11 mouse cellular contexts compared by ENCODE assay signal in genomic region chr7:45175929-45176328, GRCm38 (mm10). TPM values are rescaled to one million over a fixed set of nuclear protein-coding genes. Genes with fewer than 3 reads are reported as not detected.
A peak's percentile ranks its signal among the peaks of the same experiment; 100 is the strongest.
DNase-seq lines count a peak whose midpoint lies in the region; ATAC-seq lines count a peak whose summit lies in the region.
"Had no signal": no experiment of that assay in that cellular context is flagged by ENCODE, and none has a peak within 500 bp of the region (broad histone marks: within the 10 kb centered on the region; RNA-seq: fewer than 3 reads in every experiment).

No protein-coding gene starts in this region.

- 2% methylated on average over 23 of the region's 23 CpGs for WGBS in lung, embryonic 15.5 days
- WGBS in limb, embryonic 10.5 days, result 2% methylated on average over 23 of the region's 23 CpGs
- under 1% methylated on average over 23 of the region's 23 CpGs for WGBS in stomach, embryonic 15.5 days

- H3K36me3 ChIP-seq in lung, embryonic 15.5 days, result no peaks in the 10 kb centered on the region
- no peaks in the 10 kb centered on the region for H3K36me3 ChIP-seq in limb, embryonic 10.5 days
- H3K36me3 ChIP-seq in stomach, embryonic 15.5 days, result no peaks in the 10 kb centered on the region

- no peak for DNase-seq in frontal cortex, postnatal 36 days (ENCODE audit: low spot score in 2 of 2)
- DNase-seq in lung, postnatal 10 days, result no peak
- no peak for DNase-seq in limb, embryonic 10.5 days (ENCODE audit: low spot score)
- DNase-seq in gastrocnemius, adult 18-20 months (ENCODE audit: low spot score), result no peak
- DNase-seq in ovary, postnatal 36 days (ENCODE audit: low spot score), result no peak
- DNase-seq: kidney, adult 9 months had no signal

- peaks cover 95% of the 10 kb centered on the region for H3K27me3 ChIP-seq in lung, embryonic 15.5 days
- peaks cover 98% of the 10 kb centered on the region for H3K27me3 ChIP-seq in limb, embryonic 10.5 days (ENCODE audit: low read depth, poor library complexity, severe bottlenecking)
- peaks cover 82% of the 10 kb centered on the region for H3K27me3 ChIP-seq in stomach, embryonic 15.5 days (replicated peaks)

- H3K27ac ChIP-seq in lung, embryonic 15.5 days, result no peak overlapping the region
- peak overlapping the region; percentile 26; the same call in 1 of the 2 replicates for H3K27ac ChIP-seq in limb, embryonic 10.5 days
- no peak overlapping the region for H3K27ac ChIP-seq in stomach, embryonic 15.5 days

- H3K9ac ChIP-seq in lung, embryonic 15.5 days, result no peak overlapping the region
- H3K9ac ChIP-seq in stomach, embryonic 15.5 days, result no peak overlapping the region

- peak overlapping the region; percentile 9; the same call in 1 of the 2 replicates for H3K4me3 ChIP-seq in lung, embryonic 15.5 days
- H3K4me3 ChIP-seq in limb, embryonic 10.5 days, result peak overlapping the region; percentile 40
- peak overlapping the region; percentile 13; the same call in 1 of the 2 replicates for H3K4me3 ChIP-seq in stomach, embryonic 15.5 days (replicated peaks)
- H3K4me3 ChIP-seq: myocyte had no signal

- no peak overlapping the region for H3K4me2 ChIP-seq in lung, embryonic 15.5 days
- H3K4me2 ChIP-seq in stomach, embryonic 15.5 days, result peak overlapping the region; percentile 32

- 0 out of 2 replicates have a peak, but pooled peaks have one; percentile 2 for ATAC-seq in frontal cortex, adult (ENCODE audit: low TSS enrichment)
- ATAC-seq in lung, embryonic 15.5 days (ENCODE audit: borderline replicate concordance, extremely low read depth, low FRiP score, low TSS enrichment), result no peak
- ATAC-seq in stomach, embryonic 15.5 days (ENCODE audit: insufficient read depth, low FRiP score, low read depth), result no peak

- 0 out of 2 replicates have a peak, but pooled peaks cover 9% of the 10 kb centered on the region for H3K4me1 ChIP-seq in lung, embryonic 15.5 days
- peaks cover 22% of the 10 kb centered on the region for H3K4me1 ChIP-seq in limb, embryonic 10.5 days
- peaks cover 6% of the 10 kb centered on the region for H3K4me1 ChIP-seq in stomach, embryonic 15.5 days

- no peaks in the 10 kb centered on the region for H3K9me3 ChIP-seq in lung, embryonic 15.5 days
- no peaks in the 10 kb centered on the region for H3K9me3 ChIP-seq in limb, embryonic 10.5 days (replicated peaks)
- H3K9me3 ChIP-seq in stomach, embryonic 15.5 days, result no peaks in the 10 kb centered on the region

RNA-seq across cellular contexts. Expression of gene Gfy, which starts 3.4 kb away (rescaled TPM):
- not detected in 2 replicates for polyA plus RNA-seq in lung, embryonic 15.5 days (2015; fragmentation: Nextera tagmentation; extraction: Ambion mirVana)
- polyA plus RNA-seq in limb, embryonic 10.5 days (2016; fragmentation: Nextera tagmentation; extraction: Ambion mirVana), result not detected in 2 replicates
- not detected in 2 replicates for polyA plus RNA-seq in stomach, embryonic 15.5 days (2015; fragmentation: Nextera tagmentation; extraction: Ambion mirVana)
- total RNA-seq in gastrocnemius, adult 18-20 months (2021), result not detected
- polyA plus RNA-seq: liver, embryonic 16.5 days had no signal

RNA-seq across cellular contexts. Expression of gene Pth2, which starts 4.9 kb away (rescaled TPM):
- not detected in 2 replicates for polyA plus RNA-seq in lung, embryonic 15.5 days (2015; fragmentation: Nextera tagmentation; extraction: Ambion mirVana)
- not detected in 2 replicates for polyA plus RNA-seq in limb, embryonic 10.5 days (2016; fragmentation: Nextera tagmentation; extraction: Ambion mirVana)
- not detected in 2 replicates for polyA plus RNA-seq in stomach, embryonic 15.5 days (2015; fragmentation: Nextera tagmentation; extraction: Ambion mirVana)
- total RNA-seq in gastrocnemius, adult 18-20 months (2021), result not detected
- polyA plus RNA-seq: liver, embryonic 16.5 days; myocyte had no signal

RNA-seq across cellular contexts. Expression of gene Slc17a7, which starts 12.2 kb away (rescaled TPM):
- 0.33 and 0.55 TPM in 2 replicates for polyA plus RNA-seq in lung, embryonic 15.5 days (2015; fragmentation: Nextera tagmentation; extraction: Ambion mirVana)
- 0.06 TPM in 1 of 2 replicates, not detected in the other for polyA plus RNA-seq in limb, embryonic 10.5 days (2016; fragmentation: Nextera tagmentation; extraction: Ambion mirVana)
- 0.13 TPM in 1 of 2 replicates, not detected in the other for polyA plus RNA-seq in stomach, embryonic 15.5 days (2015; fragmentation: Nextera tagmentation; extraction: Ambion mirVana)
- under 1 TPM; 0.14 to 0.17 TPM for total RNA-seq in gastrocnemius, adult 18-20 months (2021)
- polyA plus RNA-seq: liver, embryonic 16.5 days had no signal

RNA-seq across cellular contexts. Expression of gene Aldh16a1, which starts 21.5 kb away (rescaled TPM):
- polyA plus RNA-seq in lung, embryonic 15.5 days (2015; fragmentation: Nextera tagmentation; extraction: Ambion mirVana), result 54.8 and 56.8 TPM in 2 replicates
- polyA plus RNA-seq in limb, embryonic 10.5 days (2016; fragmentation: Nextera tagmentation; extraction: Ambion mirVana), result 54.2 and 63.7 TPM in 2 replicates
- 49.3 and 58.7 TPM in 2 replicates for polyA plus RNA-seq in stomach, embryonic 15.5 days (2015; fragmentation: Nextera tagmentation; extraction: Ambion mirVana)
- total RNA-seq in gastrocnemius, adult 18-20 months (2021), result 10 to 100 TPM; 10.6 to 12.8 TPM

RNA-seq across cellular contexts. Expression of gene Pih1d1, which starts 21.8 kb away (rescaled TPM):
- polyA plus RNA-seq in lung, embryonic 15.5 days (2015; fragmentation: Nextera tagmentation; extraction: Ambion mirVana), result 100 and 103 TPM in 2 replicates
- 105 and 109 TPM in 2 replicates for polyA plus RNA-seq in limb, embryonic 10.5 days (2016; fragmentation: Nextera tagmentation; extraction: Ambion mirVana)
- 80.3 and 90.0 TPM in 2 replicates for polyA plus RNA-seq in stomach, embryonic 15.5 days (2015; fragmentation: Nextera tagmentation; extraction: Ambion mirVana)
- 10 to 100 TPM; 34.2 to 34.5 TPM for total RNA-seq in gastrocnemius, adult 18-20 months (2021)
